8 mouse cellular contexts compared by ENCODE assay signal in genomic region chr19:57118785-57119565, GRCm38 (mm10).
DNase-seq lines count a peak whose midpoint lies in the region; ATAC-seq and TF ChIP-seq lines count a peak whose summit lies in the region.

No protein-coding gene starts in this region.

- peak overlapping the region; percentile 56 for H3K4me2 ChIP-seq in forebrain, embryonic 12.5 days
- peak overlapping the region; percentile 47 for H3K4me2 ChIP-seq in heart, postnatal 0 days (ENCODE audit: low read depth, low read length)
- H3K4me2 ChIP-seq in liver, embryonic 11.5 days: peak overlapping the region; percentile 57

- no peaks in the 10 kb centered on the region for H3K36me3 ChIP-seq in forebrain, embryonic 12.5 days (replicated peaks)
- peaks cover 28% of the 10 kb centered on the region for H3K36me3 ChIP-seq in heart, postnatal 0 days (replicated peaks; ENCODE audit: control insufficient read depth, insufficient read depth, low read length)
- H3K36me3 ChIP-seq in liver, embryonic 11.5 days (ENCODE audit: control insufficient read depth, insufficient read depth, low read length): no peaks in the 10 kb centered on the region

- no peak for TF ChIP-seq CTCF in heart, postnatal 0 days (IDR thresholded peaks at IDR 0.05; ENCODE audit: low read depth)

- H3K4me3 ChIP-seq in forebrain, embryonic 12.5 days (replicated peaks): peak overlapping the region; percentile 34
- peak overlapping the region; percentile 28 for H3K4me3 ChIP-seq in heart, postnatal 0 days (ENCODE audit: low read depth, low read length)
- peak overlapping the region; percentile 41 for H3K4me3 ChIP-seq in liver, embryonic 11.5 days (ENCODE audit: low read depth, low read length)

- peaks cover 34% of the 10 kb centered on the region for H3K4me1 ChIP-seq in forebrain, embryonic 12.5 days
- H3K4me1 ChIP-seq in heart, postnatal 0 days (ENCODE audit: control insufficient read depth, insufficient read depth): peaks cover 39% of the 10 kb centered on the region
- peaks cover 35% of the 10 kb centered on the region for H3K4me1 ChIP-seq in liver, embryonic 11.5 days (replicated peaks; ENCODE audit: control insufficient read depth, insufficient read depth, low read length)

- no peaks in the 10 kb centered on the region for H3K27me3 ChIP-seq in forebrain, embryonic 12.5 days
- no peaks in the 10 kb centered on the region for H3K27me3 ChIP-seq in heart, postnatal 0 days (ENCODE audit: control insufficient read depth, insufficient read depth, low read length)
- H3K27me3 ChIP-seq in liver, embryonic 11.5 days (replicated peaks; ENCODE audit: control insufficient read depth, insufficient read depth, low read length): peaks cover 11% of the 10 kb centered on the region

- DNase-seq in 3T3-L1 (ENCODE audit: low read depth, low spot score): peak; percentile 87
- DNase-seq in adrenal gland, postnatal 36 days: peak; percentile 40 to 64
- peak; percentile 60 for DNase-seq in heart, postnatal 0 days (ENCODE audit: low spot score)
- DNase-seq in kidney, postnatal 14 days: peak; percentile 81
- peak; percentile 42 for DNase-seq in liver, embryonic 11.5 days (ENCODE audit: low spot score)
- peak; percentile 93 for DNase-seq in naive thymus-derived CD4-positive, alpha-beta T cell, adult 2 months (ENCODE audit: low read depth)
- peak; percentile 79 to 84 for DNase-seq in spleen, postnatal 4 days (ENCODE audit: low spot score in 2 of 2)

- no peak for TF ChIP-seq EP300 in heart, postnatal 0 days (IDR thresholded peaks at IDR 0.05; ENCODE audit: low read depth)

- H3K9me3 ChIP-seq in forebrain, embryonic 12.5 days: no peaks in the 10 kb centered on the region
- H3K9me3 ChIP-seq in heart, postnatal 0 days (replicated peaks; ENCODE audit: control insufficient read depth, low read length): no peaks in the 10 kb centered on the region
- H3K9me3 ChIP-seq in liver, embryonic 11.5 days (ENCODE audit: control insufficient read depth, low read length): no peaks in the 10 kb centered on the region

- peak overlapping the region; percentile 65 for H3K27ac ChIP-seq in forebrain, embryonic 12.5 days
- peak overlapping the region; percentile 53 for H3K27ac ChIP-seq in heart, postnatal 0 days (ENCODE audit: low read depth)
- peak overlapping the region; percentile 43; the same call in 1 of the 2 replicates for H3K27ac ChIP-seq in liver, embryonic 11.5 days (ENCODE audit: low read depth, low read length)

- ATAC-seq in forebrain, embryonic 12.5 days (ENCODE audit: low FRiP score): peak; percentile 82
- peak; percentile 42; the same call in 1 of the 2 replicates for ATAC-seq in heart, postnatal 0 days (ENCODE audit: insufficient read depth, low read depth)
- no peak; the same call in 1 of the 2 replicates for ATAC-seq in liver, embryonic 11.5 days (replicated peaks; ENCODE audit: low FRiP score)

- 40% methylated on average over 22 of the region's 22 CpGs for WGBS in forebrain, embryonic 12.5 days
- 45% methylated on average over 22 of the region's 22 CpGs for WGBS in heart, postnatal 0 days
- 42% methylated on average over 22 of the region's 22 CpGs for WGBS in liver, embryonic 11.5 days

- peak overlapping the region; percentile 33 for H3K9ac ChIP-seq in forebrain, embryonic 12.5 days
- no peak overlapping the region; the same call in 1 of the 2 replicates for H3K9ac ChIP-seq in heart, postnatal 0 days (replicated peaks; ENCODE audit: low read depth, low read length)
- H3K9ac ChIP-seq in liver, embryonic 11.5 days (ENCODE audit: low read depth, low read length): 0 out of 2 replicates have a peak overlapping the region, but pooled peaks have one; percentile 30

Comparison
In these comparisons a context has a peak if more than half of its experiments do, and no peak if none do; other contexts are left out.
1. DNase-seq: peak in every context shown above with its lines; median percentile 93 in naive thymus-derived CD4-positive, alpha-beta T cell, adult 2 months; 87 in 3T3-L1; 82 in spleen, postnatal 4 days; 81 in kidney, postnatal 14 days; 60 in heart, postnatal 0 days; 52 in adrenal gland, postnatal 36 days; 42 in liver, embryonic 11.5 days.